Mouse (Mus musculus): ENCODE results near the gene H2-DMa. TPM values are rescaled to one million over a fixed set of nuclear protein-coding genes. Genes with fewer than 3 reads are reported as not detected.

The H2-DMa gene
- 13.1 and 14.2 TPM in 2 replicates for polyA plus RNA-seq (2016; fragmentation: Nextera tagmentation; extraction: Ambion mirVana)

- H3K4me3 ChIP-seq, result peak within 1 kb of the TSS; percentile 99
- H3K4me1 ChIP-seq, result peaks cover 41% of the 10 kb centered on the region
- peak; percentile 76 for ATAC-seq (ENCODE audit: low FRiP score)
- H3K4me2 ChIP-seq (replicated peaks), result peak within 1 kb of the TSS; percentile 98
- H3K27me3 ChIP-seq, result no peaks in the 10 kb centered on the region
- peak within 1 kb of the TSS; percentile 100 for H3K27ac ChIP-seq
- H3K36me3 ChIP-seq, result peaks cover 40% of the 10 kb centered on the region
- no peaks in the 10 kb centered on the region for H3K9me3 ChIP-seq (replicated peaks)
- peak within 1 kb of the TSS; percentile 98 for H3K9ac ChIP-seq
- under 1% methylated on average over 96 of the region's 96 CpGs for WGBS
Observed at GRCm38 (mm10) chr17:34119249-34120179, at the start of gene H2-DMa. Gene H2-DMa, plus strand, starts transcription at chr17:34119541.

- WGBS, result 74% methylated on average over 5 of the region's 5 CpGs
- Histone ChIP-seq H3K36me3 (no peaks in the 10 kb centered on the region), H3K9me3 (replicated peaks) (no peaks in the 10 kb centered on the region), H3K4me3 (no peak overlapping the region), H3K27ac (no peak overlapping the region), H3K4me2 (replicated peaks) (no peak overlapping the region), H3K4me1 (0 out of 2 replicates have a peak, but pooled peaks cover 4% of the 10 kb centered on the region), H3K9ac (no peak overlapping the region), H3K27me3 (peaks cover 16% of the 10 kb centered on the region)
- ATAC-seq (ENCODE audit: low FRiP score), result no peak
Observed at GRCm38 (mm10) chr17:34072091-34072490, 47.2 kb upstream of the H2-DMa start.

GRCm38 (mm10) chr17:34075271-34075670 lies 44.1 kb upstream of the H2-DMa start:
- ATAC-seq (ENCODE audit: low FRiP score), result no peak
- H3K27me3 ChIP-seq, result peaks cover 20% of the 10 kb centered on the region
- H3K9ac ChIP-seq, result no peak overlapping the region
- H3K4me1 ChIP-seq, result 0 out of 2 replicates have a peak, but pooled peaks cover 4% of the 10 kb centered on the region
- H3K4me2 ChIP-seq (replicated peaks), result no peak overlapping the region
- no peaks in the 10 kb centered on the region for H3K9me3 ChIP-seq (replicated peaks)
- H3K4me3 ChIP-seq, result no peak overlapping the region
- 40% methylated on average over 7 of the region's 7 CpGs for whole genome bisulfite sequencing
- no peaks in the 10 kb centered on the region for H3K36me3 ChIP-seq
- no peak overlapping the region for H3K27ac ChIP-seq

- Histone ChIP-seq H3K36me3 (no peaks in the 10 kb centered on the region), H3K4me2 (replicated peaks) (no peak overlapping the region), H3K27ac (no peak overlapping the region), H3K4me3 (no peak overlapping the region), H3K4me1 (0 out of 2 replicates have a peak, but pooled peaks cover 4% of the 10 kb centered on the region), H3K9ac (no peak overlapping the region), H3K27me3 (peaks cover 20% of the 10 kb centered on the region), H3K9me3 (replicated peaks) (no peaks in the 10 kb centered on the region)
- WGBS, result under 1% methylated on average over 9 of the region's 9 CpGs
- no peak for ATAC-seq (ENCODE audit: low FRiP score)
Observed at GRCm38 (mm10) chr17:34077549-34077948, 41.8 kb upstream of the H2-DMa start.

- H3K4me2 ChIP-seq (replicated peaks), result no peak overlapping the region
- no peak overlapping the region for H3K4me3 ChIP-seq
- peaks cover 20% of the 10 kb centered on the region for H3K27me3 ChIP-seq
- H3K36me3 ChIP-seq, result no peaks in the 10 kb centered on the region
- H3K27ac ChIP-seq, result no peak overlapping the region
- peaks cover 8% of the 10 kb centered on the region for H3K4me1 ChIP-seq
- WGBS, result 49% methylated on average over 4 of the region's 4 CpGs
- ATAC-seq (ENCODE audit: low FRiP score), result no peak
- H3K9me3 ChIP-seq (replicated peaks), result no peaks in the 10 kb centered on the region
- H3K9ac ChIP-seq, result no peak overlapping the region
Observed at GRCm38 (mm10) chr17:34078148-34078547, 41.2 kb upstream of the H2-DMa start.

GRCm38 (mm10) chr17:34079002-34079401 lies 40.3 kb upstream of the H2-DMa start:
- H3K4me2 ChIP-seq (replicated peaks), result no peak overlapping the region
- H3K27ac ChIP-seq, result no peak overlapping the region
- H3K4me1 ChIP-seq, result peaks cover 11% of the 10 kb centered on the region
- no peaks in the 10 kb centered on the region for H3K36me3 ChIP-seq
- 91% methylated on average over 11 of the region's 11 CpGs for WGBS
- no peak for ATAC-seq (ENCODE audit: low FRiP score)
- H3K4me3 ChIP-seq, result no peak overlapping the region
- H3K9me3 ChIP-seq (replicated peaks), result no peaks in the 10 kb centered on the region
- no peak overlapping the region for H3K9ac ChIP-seq
- peaks cover 20% of the 10 kb centered on the region for H3K27me3 ChIP-seq

- Histone ChIP-seq H3K36me3 (no peaks in the 10 kb centered on the region), H3K4me2 (replicated peaks) (no peak overlapping the region), H3K4me3 (no peak overlapping the region), H3K9me3 (replicated peaks) (no peaks in the 10 kb centered on the region), H3K4me1 (peaks cover 11% of the 10 kb centered on the region), H3K27ac (no peak overlapping the region), H3K9ac (no peak overlapping the region), H3K27me3 (peaks cover 20% of the 10 kb centered on the region)
- 15% methylated on average over 5 of the region's 5 CpGs for WGBS
- ATAC-seq (ENCODE audit: low FRiP score), result peak; percentile 82
Observed at GRCm38 (mm10) chr17:34079621-34080020, 39.7 kb upstream of the H2-DMa start.

- Histone ChIP-seq H3K9me3 (replicated peaks) (no peaks in the 10 kb centered on the region), H3K36me3 (no peaks in the 10 kb centered on the region), H3K27ac (no peak overlapping the region), H3K4me2 (replicated peaks) (peak overlapping the region; percentile 17; the same call in 1 of the 2 replicates), H3K27me3 (no peaks in the 10 kb centered on the region), H3K9ac (no peak overlapping the region), H3K4me1 (peaks cover 7% of the 10 kb centered on the region), H3K4me3 (no peak overlapping the region)
- no peak for ATAC-seq (ENCODE audit: low FRiP score)
- WGBS, result 4% methylated on average over 8 of the region's 8 CpGs
Observed at GRCm38 (mm10) chr17:34083104-34083503, 36.2 kb upstream of the H2-DMa start.

- no peak overlapping the region for H3K9ac ChIP-seq
- H3K4me1 ChIP-seq, result peaks cover 7% of the 10 kb centered on the region
- H3K36me3 ChIP-seq, result no peaks in the 10 kb centered on the region
- no peak overlapping the region for H3K4me2 ChIP-seq (replicated peaks)
- H3K27ac ChIP-seq, result no peak overlapping the region
- no peaks in the 10 kb centered on the region for H3K9me3 ChIP-seq (replicated peaks)
- WGBS, result 58% methylated on average over 2 of the region's 2 CpGs
- ATAC-seq (ENCODE audit: low FRiP score), result no peak
- H3K4me3 ChIP-seq, result no peak overlapping the region
- H3K27me3 ChIP-seq, result no peaks in the 10 kb centered on the region
Observed at GRCm38 (mm10) chr17:34087386-34087785, 32.0 kb upstream of the H2-DMa start.

GRCm38 (mm10) chr17:34088124-34088523 lies 31.2 kb upstream of the H2-DMa start:
- Histone ChIP-seq H3K27me3 (no peaks in the 10 kb centered on the region), H3K27ac (no peak overlapping the region), H3K4me3 (no peak overlapping the region), H3K4me2 (replicated peaks) (no peak overlapping the region), H3K9ac (no peak overlapping the region), H3K9me3 (replicated peaks) (no peaks in the 10 kb centered on the region), H3K36me3 (no peaks in the 10 kb centered on the region), H3K4me1 (peaks cover 3% of the 10 kb centered on the region)
- 91% methylated on average over 11 of the region's 11 CpGs for WGBS
- no peak for ATAC-seq (ENCODE audit: low FRiP score)

GRCm38 (mm10) chr17:34090923-34091322 lies 28.4 kb upstream of the H2-DMa start:
- no peak overlapping the region for H3K4me2 ChIP-seq (replicated peaks)
- whole genome bisulfite sequencing, result 48% methylated on average over 7 of the region's 7 CpGs
- H3K9ac ChIP-seq, result no peak overlapping the region
- H3K27ac ChIP-seq, result no peak overlapping the region
- H3K27me3 ChIP-seq, result no peaks in the 10 kb centered on the region
- H3K9me3 ChIP-seq (replicated peaks), result no peaks in the 10 kb centered on the region
- no peaks in the 10 kb centered on the region for H3K36me3 ChIP-seq
- no peak for ATAC-seq (ENCODE audit: low FRiP score)
- H3K4me1 ChIP-seq, result 0 out of 2 replicates have a peak, but pooled peaks cover 3% of the 10 kb centered on the region
- no peak overlapping the region for H3K4me3 ChIP-seq

- Histone ChIP-seq H3K9ac (no peak within 1 kb of the TSS; the same call in 1 of the 2 replicates), H3K36me3 (no peaks in the 10 kb centered on the region), H3K4me2 (replicated peaks) (no peak within 1 kb of the TSS), H3K27me3 (no peaks in the 10 kb centered on the region), H3K27ac (no peak within 1 kb of the TSS), H3K4me3 (no peak within 1 kb of the TSS), H3K9me3 (replicated peaks) (no peaks in the 10 kb centered on the region), H3K4me1 (0 out of 2 replicates have a peak, but pooled peaks cover 3% of the 10 kb centered on the region)
- 42% methylated on average over 11 of the region's 11 CpGs for WGBS
- ATAC-seq (ENCODE audit: low FRiP score), result no peak
Observed at GRCm38 (mm10) chr17:34092197-34092875, 27.0 kb upstream of the H2-DMa start, which contains the start of gene H2-Oa. Gene H2-Oa, plus strand, starts transcription at chr17:34092340.
